ENCODE assay signal across 8 mouse cellular contexts in genomic region chr2:32939418-32939817, GRCm38 (mm10). TPM values are rescaled to one million over a fixed set of nuclear protein-coding genes. Genes with fewer than 3 reads are reported as not detected.
DNase-seq lines count a peak whose midpoint lies in the region.

No protein-coding gene starts in this region.

- peak; percentile 70 to 78 for DNase-seq in cerebellum, postnatal 14 days
- DNase-seq in cerebellum, adult 11 months: no peak
- peak; percentile 75 to 84 for DNase-seq in left cerebral cortex, postnatal 14 days (ENCODE audit: low spot score in 2 of 2)
- no peak for DNase-seq in left cerebral cortex, adult 8-10 months (ENCODE audit: low spot score in 2 of 2)
- DNase-seq in WW6 (ENCODE audit: low read depth, low spot score): peak; percentile 83
- DNase-seq in left cerebral cortex, postnatal 4 days: peak; percentile 50
- peak; percentile 34 for DNase-seq in skeletal muscle tissue, adult 2 months (ENCODE audit: low read depth, low spot score)
- no peak for DNase-seq in ovary, postnatal 14 days (ENCODE audit: low spot score)

- intact Hi-C loops in left cerebral cortex, postnatal 14 days (cut with DNase I): no loop called here
- intact Hi-C loops in left cerebral cortex, postnatal 4 days (cut with DNase I): no loop called here

RNA-seq across cellular contexts. Expression of gene Rpl12, which starts 21.9 kb away (rescaled TPM):
- total RNA-seq in left cerebral cortex, postnatal 14 days (2021): 100 to 1,000 TPM; 117 to 120 TPM
- 100 to 1,000 TPM; 114 to 127 (median 119) TPM for total RNA-seq in left cerebral cortex, adult 8-10 months (2022)
- 100 to 1,000 TPM; 200 to 215 TPM for total RNA-seq in left cerebral cortex, postnatal 4 days (2021)

RNA-seq across cellular contexts. Expression of gene Lrsam1, which starts 22.0 kb away (rescaled TPM):
- 10 to 100 TPM; 31.1 to 40.6 TPM for total RNA-seq in left cerebral cortex, postnatal 14 days (2021)
- total RNA-seq in left cerebral cortex, adult 8-10 months (2022): 10 to 100 TPM; 37.5 to 44.2 (median 38.6) TPM
- total RNA-seq in left cerebral cortex, postnatal 4 days (2021): 10 to 100 TPM; 47.6 to 47.7 TPM

RNA-seq across cellular contexts. Expression of gene Slc2a8, which starts 42.5 kb away (rescaled TPM):
- total RNA-seq in left cerebral cortex, postnatal 14 days (2021): 10 to 100 TPM; 25.0 to 27.4 TPM
- 10 to 100 TPM; 21.9 to 27.0 (median 24.9) TPM for total RNA-seq in left cerebral cortex, adult 8-10 months (2022)
- total RNA-seq in left cerebral cortex, postnatal 4 days (2021): 10 to 100 TPM; 17.1 to 20.3 TPM

Comparison
In these comparisons a context has a peak if more than half of its experiments do, and no peak if none do; other contexts are left out.
1. DNase-seq: peak in cerebellum, postnatal 14 days (2 of 2), left cerebral cortex, postnatal 14 days (2 of 2), WW6 (single experiment), left cerebral cortex, postnatal 4 days (single experiment) and skeletal muscle tissue, adult 2 months (single experiment); none in cerebellum, adult 11 months (single experiment), left cerebral cortex, adult 8-10 months (0 of 2) and ovary, postnatal 14 days (single experiment).